Mouse (Mus musculus): ENCODE results near the gene Emcn. TPM values are rescaled to one million over a fixed set of nuclear protein-coding genes. Genes with fewer than 3 reads are reported as not detected.

Gene Emcn
- total RNA-seq, 1 experiment, result not detected

- H3K4me1 ChIP-seq (ENCODE audit: control insufficient read depth in 2 of 2, insufficient read depth in 2 of 2, low read length in 2 of 2, poor library complexity in 1 of 2), result no peaks in the 10 kb centered on the region
- in situ Hi-C loops (cut with MboI; ENCODE audit: low sequenced_read_pairs in 2 of 2, unreplicated experiment in 2 of 2), result no loop called here
- DNase-seq (ENCODE audit: low read depth, low spot score), result no peak
- H3K9ac ChIP-seq (ENCODE audit: insufficient read depth, low read depth, low read length, poor library complexity, severe bottlenecking), result no peak overlapping the region
- TF ChIP-seq HCFC1 (IDR thresholded peaks at IDR 0.05; ENCODE audit: borderline replicate concordance, insufficient read depth, low read length) (no peak), CHD2 (IDR thresholded peaks at IDR 0.05; ENCODE audit: low read depth, low read length) (no peak), ZNF384 (IDR thresholded peaks at IDR 0.05; ENCODE audit: low read depth, low read length) (no peak), ZC3H11A (IDR thresholded peaks at IDR 0.05; ENCODE audit: borderline replicate concordance, low read depth, low read length) (no peak), MAFK (IDR thresholded peaks at IDR 0.05; ENCODE audit: insufficient read depth, low read depth, low read length) (no peak)
- H3K9me3 ChIP-seq (ENCODE audit: control insufficient read depth, insufficient read depth, low read depth, low read length), result no peaks in the 10 kb centered on the region
- no peak overlapping the region for H3K4me3 ChIP-seq (ENCODE audit: insufficient read depth in 1 of 2, low read depth in 1 of 2, low read length in 2 of 2, poor library complexity in 1 of 2, severe bottlenecking in 1 of 2)
- H3K36me3 ChIP-seq (ENCODE audit: control insufficient read depth, insufficient read depth, low read length, poor library complexity, severe bottlenecking), result no peaks in the 10 kb centered on the region
- H3K27ac ChIP-seq (ENCODE audit: insufficient read depth, low read depth, low read length, poor library complexity, severe bottlenecking), result no peak overlapping the region
These were observed 8.3 kb upstream of the Emcn start for GRCm38 (mm10) chr3:137332531-137332930.

GRCm38 (mm10) chr3:137335957-137336356 lies 4.9 kb upstream of the Emcn start:
- Histone ChIP-seq H3K4me3 (ENCODE audit: insufficient read depth in 1 of 2, low read depth in 1 of 2, low read length in 2 of 2, poor library complexity in 1 of 2, severe bottlenecking in 1 of 2) (no peak overlapping the region), H3K4me1 (ENCODE audit: control insufficient read depth in 2 of 2, insufficient read depth in 2 of 2, low read length in 2 of 2, poor library complexity in 1 of 2) (no peaks in the 10 kb centered on the region), H3K36me3 (ENCODE audit: control insufficient read depth, insufficient read depth, low read length, poor library complexity, severe bottlenecking) (no peaks in the 10 kb centered on the region), H3K27ac (ENCODE audit: insufficient read depth, low read depth, low read length, poor library complexity, severe bottlenecking) (no peak overlapping the region), H3K9me3 (ENCODE audit: control insufficient read depth, insufficient read depth, low read depth, low read length) (no peaks in the 10 kb centered on the region), H3K9ac (ENCODE audit: insufficient read depth, low read depth, low read length, poor library complexity, severe bottlenecking) (no peak overlapping the region)
- TF ChIP-seq ZC3H11A (IDR thresholded peaks at IDR 0.05; ENCODE audit: borderline replicate concordance, low read depth, low read length), result no peak
- TF ChIP-seq ZNF384 (IDR thresholded peaks at IDR 0.05; ENCODE audit: low read depth, low read length), result no peak
- TF ChIP-seq CHD2 (IDR thresholded peaks at IDR 0.05; ENCODE audit: low read depth, low read length), result no peak
- TF ChIP-seq MAFK (IDR thresholded peaks at IDR 0.05; ENCODE audit: insufficient read depth, low read depth, low read length), result no peak
- TF ChIP-seq HCFC1 (IDR thresholded peaks at IDR 0.05; ENCODE audit: borderline replicate concordance, insufficient read depth, low read length), result no peak
- no peak for DNase-seq (ENCODE audit: low read depth, low spot score)
- in situ Hi-C loops (cut with MboI; ENCODE audit: low sequenced_read_pairs in 2 of 2, unreplicated experiment in 2 of 2), result no loop called here

GRCm38 (mm10) chr3:137343446-137343845 lies 2.6 kb downstream of the Emcn start:
- Histone ChIP-seq H3K36me3 (ENCODE audit: control insufficient read depth, insufficient read depth, low read length, poor library complexity, severe bottlenecking) (no peaks in the 10 kb centered on the region), H3K9me3 (ENCODE audit: control insufficient read depth, insufficient read depth, low read depth, low read length) (no peaks in the 10 kb centered on the region), H3K27ac (ENCODE audit: insufficient read depth, low read depth, low read length, poor library complexity, severe bottlenecking) (no peak overlapping the region), H3K9ac (ENCODE audit: insufficient read depth, low read depth, low read length, poor library complexity, severe bottlenecking) (no peak overlapping the region), H3K4me1 (ENCODE audit: control insufficient read depth in 2 of 2, insufficient read depth in 2 of 2, low read length in 2 of 2, poor library complexity in 1 of 2) (no peaks in the 10 kb centered on the region), H3K4me3 (ENCODE audit: insufficient read depth in 1 of 2, low read depth in 1 of 2, low read length in 2 of 2, poor library complexity in 1 of 2, severe bottlenecking in 1 of 2) (no peak overlapping the region)
- in situ Hi-C loops (cut with MboI; ENCODE audit: low sequenced_read_pairs in 2 of 2, unreplicated experiment in 2 of 2), result no loop called here
- DNase-seq (ENCODE audit: low read depth, low spot score), result no peak
- TF ChIP-seq MAFK (IDR thresholded peaks at IDR 0.05; ENCODE audit: insufficient read depth, low read depth, low read length) (no peak), CHD2 (IDR thresholded peaks at IDR 0.05; ENCODE audit: low read depth, low read length) (no peak), HCFC1 (IDR thresholded peaks at IDR 0.05; ENCODE audit: borderline replicate concordance, insufficient read depth, low read length) (no peak), ZC3H11A (IDR thresholded peaks at IDR 0.05; ENCODE audit: borderline replicate concordance, low read depth, low read length) (no peak), ZNF384 (IDR thresholded peaks at IDR 0.05; ENCODE audit: low read depth, low read length) (no peak)

- Histone ChIP-seq H3K9ac (ENCODE audit: insufficient read depth, low read depth, low read length, poor library complexity, severe bottlenecking) (no peak overlapping the region), H3K4me3 (ENCODE audit: insufficient read depth in 1 of 2, low read depth in 1 of 2, low read length in 2 of 2, poor library complexity in 1 of 2, severe bottlenecking in 1 of 2) (no peak overlapping the region), H3K4me1 (ENCODE audit: control insufficient read depth in 2 of 2, insufficient read depth in 2 of 2, low read length in 2 of 2, poor library complexity in 1 of 2) (no peaks in the 10 kb centered on the region), H3K27ac (ENCODE audit: insufficient read depth, low read depth, low read length, poor library complexity, severe bottlenecking) (no peak overlapping the region), H3K36me3 (ENCODE audit: control insufficient read depth, insufficient read depth, low read length, poor library complexity, severe bottlenecking) (no peaks in the 10 kb centered on the region), H3K9me3 (ENCODE audit: control insufficient read depth, insufficient read depth, low read depth, low read length) (no peaks in the 10 kb centered on the region)
- DNase-seq (ENCODE audit: low read depth, low spot score), result no peak
- in situ Hi-C loops (cut with MboI; ENCODE audit: low sequenced_read_pairs in 2 of 2, unreplicated experiment in 2 of 2), result no loop called here
- TF ChIP-seq ZC3H11A (IDR thresholded peaks at IDR 0.05; ENCODE audit: borderline replicate concordance, low read depth, low read length) (no peak), HCFC1 (IDR thresholded peaks at IDR 0.05; ENCODE audit: borderline replicate concordance, insufficient read depth, low read length) (no peak), CHD2 (IDR thresholded peaks at IDR 0.05; ENCODE audit: low read depth, low read length) (no peak), ZNF384 (IDR thresholded peaks at IDR 0.05; ENCODE audit: low read depth, low read length) (no peak), MAFK (IDR thresholded peaks at IDR 0.05; ENCODE audit: insufficient read depth, low read depth, low read length) (no peak)
These were observed 11.0 kb downstream of the Emcn start for GRCm38 (mm10) chr3:137351882-137352281.

- no peak for DNase-seq (ENCODE audit: low read depth, low spot score)
- Histone ChIP-seq H3K9ac (ENCODE audit: insufficient read depth, low read depth, low read length, poor library complexity, severe bottlenecking) (no peak overlapping the region), H3K4me1 (ENCODE audit: control insufficient read depth in 2 of 2, insufficient read depth in 2 of 2, low read length in 2 of 2, poor library complexity in 1 of 2) (no peaks in the 10 kb centered on the region)
These were observed 15.8 kb downstream of the Emcn start for GRCm38 (mm10) chr3:137356697-137357096.

More at GRCm38 (mm10) chr3:137356697-137357096, 15.8 kb downstream of the Emcn start:
- TF ChIP-seq ZC3H11A (IDR thresholded peaks at IDR 0.05; ENCODE audit: borderline replicate concordance, low read depth, low read length) (no peak), MAFK (IDR thresholded peaks at IDR 0.05; ENCODE audit: insufficient read depth, low read depth, low read length) (no peak), ZNF384 (IDR thresholded peaks at IDR 0.05; ENCODE audit: low read depth, low read length) (no peak), HCFC1 (IDR thresholded peaks at IDR 0.05; ENCODE audit: borderline replicate concordance, insufficient read depth, low read length) (no peak), CHD2 (IDR thresholded peaks at IDR 0.05; ENCODE audit: low read depth, low read length) (no peak)
- Histone ChIP-seq H3K9me3 (ENCODE audit: control insufficient read depth, insufficient read depth, low read depth, low read length) (no peaks in the 10 kb centered on the region), H3K27ac (ENCODE audit: insufficient read depth, low read depth, low read length, poor library complexity, severe bottlenecking) (no peak overlapping the region), H3K36me3 (ENCODE audit: control insufficient read depth, insufficient read depth, low read length, poor library complexity, severe bottlenecking) (no peaks in the 10 kb centered on the region), H3K4me3 (ENCODE audit: insufficient read depth in 1 of 2, low read depth in 1 of 2, low read length in 2 of 2, poor library complexity in 1 of 2, severe bottlenecking in 1 of 2) (no peak overlapping the region)
- in situ Hi-C loops (cut with MboI; ENCODE audit: low sequenced_read_pairs in 2 of 2, unreplicated experiment in 2 of 2), result no loop called here
